Mouse (Mus musculus) adrenal gland, adult (tissue): ENCODE results near the gene Gm10392.

ENCODE experiments used
- DNase-seq, 2 experiments: peaks; one replicate each; pipeline ENCODE4 v3.0.0; 2022 to 2023; ENCODE audit warnings: low spot score in 1 of 2; ENCODE audit not compliant: inconsistent age in 2 of 2

Gm10392 gene

GRCm38 (mm10) chr11:77492911-77493332 is 26.1 kb downstream of the Gm10392 start:
- peak; percentile 96 to 97 for DNase-seq

DNA sequence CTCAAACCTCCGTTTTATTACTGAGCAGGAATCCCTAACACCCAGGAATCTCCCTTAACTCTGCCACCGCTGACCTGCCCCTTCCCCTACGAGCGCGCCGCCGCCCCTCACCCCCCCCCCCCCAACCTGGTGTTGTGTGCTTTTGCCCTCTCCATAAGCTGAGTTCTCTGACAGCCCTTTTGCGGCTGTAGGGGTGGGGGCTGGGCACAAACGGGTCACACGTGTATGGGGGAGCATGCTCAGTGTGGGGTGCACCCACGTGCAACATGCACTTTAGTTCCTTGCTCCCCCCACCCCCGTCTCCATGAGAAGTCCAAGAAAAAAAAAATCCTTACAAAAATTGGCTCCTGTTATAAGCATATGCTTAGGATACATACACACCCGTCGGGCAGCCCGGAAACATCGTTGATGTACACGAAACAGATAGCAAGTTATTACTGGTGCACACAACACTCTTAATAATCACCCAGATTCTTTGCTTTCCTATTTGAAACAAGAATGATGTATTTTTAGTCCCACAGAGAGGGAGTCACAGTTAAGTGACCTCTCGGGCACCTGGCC is 26.6 kb downstream of the Gm10392 start:
- peak in 1 of 2 experiments; percentile 49 for DNase-seq

DNA sequence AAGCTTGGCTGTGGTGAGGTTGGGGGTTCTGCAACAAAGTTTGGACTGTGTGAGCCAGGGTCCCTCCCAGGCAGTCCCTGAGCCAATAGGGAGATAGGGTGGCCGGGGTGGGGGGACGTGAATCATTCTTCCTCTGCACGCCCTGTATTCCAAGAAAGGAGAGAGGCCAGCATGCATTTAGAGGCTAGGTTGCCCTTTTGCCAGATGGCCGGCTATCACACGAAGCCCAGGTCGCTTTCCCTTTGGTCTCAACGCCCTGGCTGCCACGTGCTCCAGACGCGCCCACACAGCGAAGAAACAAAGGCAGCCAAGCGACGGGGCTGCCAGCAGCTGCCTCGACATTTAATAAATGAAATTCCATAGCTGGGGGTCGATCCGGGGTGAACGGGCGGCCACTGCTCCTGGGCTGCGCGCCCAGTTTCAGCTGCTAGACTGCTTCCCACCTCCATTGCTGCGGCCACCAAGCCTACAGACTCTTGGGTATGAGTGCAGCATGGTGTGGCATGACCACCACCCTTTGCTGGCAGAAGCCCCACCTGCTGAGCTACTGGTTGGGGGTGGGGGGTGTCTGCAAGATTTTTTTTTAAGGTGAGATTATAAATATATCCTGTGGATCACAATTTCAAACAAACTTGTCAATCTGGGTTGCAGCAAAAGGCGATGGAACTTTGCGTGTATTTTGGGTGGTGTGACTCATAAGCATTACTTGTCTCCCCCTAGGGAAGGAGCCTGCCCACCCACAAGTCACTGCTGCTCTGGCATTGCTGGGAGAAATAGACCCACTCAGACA is 27.3 kb downstream of the Gm10392 start:
- DNase-seq, result peak; percentile 75 to 91

- DNase-seq, result peak; percentile 89 to 95
Measured at GRCm38 (mm10) chr11:77491123-77491501, 27.9 kb downstream of the Gm10392 start.

DNA sequence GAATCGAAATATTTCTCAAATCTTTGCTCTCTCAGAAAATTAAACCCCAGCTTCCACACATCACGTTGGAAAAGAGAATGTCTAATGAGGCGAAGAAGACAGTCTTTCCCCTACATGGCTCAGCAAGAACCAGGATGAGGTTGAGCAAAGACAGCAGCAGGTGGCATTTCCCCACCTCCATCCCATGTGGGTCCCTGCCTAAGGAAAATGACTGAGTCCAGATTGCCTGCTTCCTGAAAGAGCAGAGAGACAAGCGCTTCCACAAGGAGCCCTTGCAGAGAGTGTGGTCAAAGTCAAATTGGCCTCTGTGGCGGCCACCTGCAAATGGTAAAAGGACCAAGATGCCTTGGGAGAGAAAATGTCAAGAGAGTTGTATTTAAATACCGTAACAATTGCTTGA is 28.5 kb downstream of the Gm10392 start:
- peak in 1 of 2 experiments; percentile 48 for DNase-seq

DNA sequence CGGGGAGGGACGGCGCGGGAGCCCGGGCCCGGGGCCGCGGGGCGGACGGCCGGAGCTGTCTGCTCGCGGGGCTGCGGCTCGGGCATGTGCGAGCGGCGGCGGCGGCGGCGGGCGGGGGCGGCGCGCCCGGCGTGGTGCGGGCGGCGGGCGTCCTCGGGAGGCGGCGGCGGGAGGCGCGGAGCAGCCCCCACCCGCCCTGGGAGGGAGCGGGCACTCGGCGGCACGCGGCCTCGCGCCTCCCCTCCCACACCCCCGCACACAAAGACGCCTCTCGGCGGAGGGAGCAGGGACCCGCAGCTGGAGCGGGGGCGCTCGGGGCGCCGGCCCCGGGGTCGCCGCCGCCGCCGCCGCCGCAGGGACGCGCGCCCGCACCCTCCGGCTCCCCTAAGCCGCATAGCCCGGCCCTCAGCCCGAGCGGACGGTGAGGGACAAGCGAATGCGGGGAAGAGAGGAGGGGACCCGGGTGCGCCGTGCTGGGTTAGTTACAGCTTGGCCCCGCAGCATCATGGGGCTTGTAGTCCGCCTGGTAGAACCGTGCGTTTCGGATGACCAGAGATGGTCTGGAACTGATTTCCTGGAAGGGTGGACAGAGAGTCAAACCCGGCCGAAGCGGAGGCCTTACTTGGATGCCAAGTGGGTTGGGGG is 29.3 kb downstream of the Gm10392 start, which contains the start of gene Ankrd13b:
TSS of gene Ankrd13b (minus strand) at position 88 of the 645 bp plus-strand sequence.
- DNase-seq, result peak; percentile 80 to 93

DNA sequence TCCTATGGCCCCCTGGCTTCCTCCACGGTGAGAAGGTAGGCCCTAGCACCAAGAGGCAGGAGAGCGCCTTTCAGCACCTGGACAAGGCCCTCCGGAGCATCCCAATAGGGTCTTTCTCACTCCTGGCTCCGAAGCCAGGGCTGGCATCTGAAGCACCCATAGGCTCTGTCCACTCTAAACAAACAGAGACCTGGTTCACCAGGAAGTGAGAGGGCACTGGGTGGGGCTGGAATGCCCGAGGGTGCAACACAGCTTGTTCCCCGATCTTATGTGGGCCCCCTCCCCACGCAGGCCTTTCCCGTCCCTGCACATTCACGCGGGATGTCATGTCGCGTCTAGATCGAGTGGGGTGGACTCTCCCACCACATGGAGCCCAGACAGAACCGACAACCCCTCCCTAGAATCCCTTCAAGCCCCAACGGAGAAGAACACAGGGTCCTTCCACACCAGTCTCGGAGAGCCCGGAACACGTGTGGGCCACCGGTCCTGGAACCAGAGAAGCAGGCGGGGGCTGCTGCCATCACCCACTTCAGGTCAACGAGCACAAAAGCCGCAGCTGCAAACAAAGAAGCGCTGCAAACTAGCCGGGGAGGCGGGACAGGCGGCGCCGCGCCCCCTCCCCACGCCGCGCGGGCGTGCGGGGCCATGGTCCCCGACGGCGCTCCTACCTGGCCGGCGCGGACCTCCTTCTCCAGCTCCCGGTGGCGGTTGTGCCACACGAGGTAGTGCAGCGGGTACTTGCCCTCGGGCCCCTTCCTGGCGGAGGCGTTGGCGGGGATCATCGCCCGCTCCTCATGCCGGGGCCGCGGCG is 30.0 kb downstream of the Gm10392 start:
- peak; percentile 45 to 74 for DNase-seq

DNA sequence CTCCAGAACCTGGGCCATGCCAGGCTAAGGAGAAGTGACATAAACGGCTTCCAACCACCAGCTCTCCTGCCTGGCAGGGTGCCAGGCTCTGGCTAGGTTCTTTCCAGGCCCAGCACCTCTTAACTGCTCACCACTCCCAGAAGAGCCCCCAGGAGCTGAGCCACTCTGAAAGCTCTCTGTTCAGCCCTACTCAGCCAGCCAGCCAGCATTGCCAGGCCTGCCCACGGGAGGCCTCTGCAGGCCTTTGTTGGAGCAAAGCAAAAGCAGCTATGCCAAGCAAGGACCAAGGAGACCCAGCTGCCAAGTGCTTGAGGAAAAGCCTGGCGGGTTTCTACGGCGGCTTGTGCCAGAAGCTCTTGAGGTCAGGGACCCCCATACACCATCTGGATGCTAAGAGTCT is 32.2 kb downstream of the Gm10392 start:
- peak in 1 of 2 experiments; percentile 54 for DNase-seq

DNA sequence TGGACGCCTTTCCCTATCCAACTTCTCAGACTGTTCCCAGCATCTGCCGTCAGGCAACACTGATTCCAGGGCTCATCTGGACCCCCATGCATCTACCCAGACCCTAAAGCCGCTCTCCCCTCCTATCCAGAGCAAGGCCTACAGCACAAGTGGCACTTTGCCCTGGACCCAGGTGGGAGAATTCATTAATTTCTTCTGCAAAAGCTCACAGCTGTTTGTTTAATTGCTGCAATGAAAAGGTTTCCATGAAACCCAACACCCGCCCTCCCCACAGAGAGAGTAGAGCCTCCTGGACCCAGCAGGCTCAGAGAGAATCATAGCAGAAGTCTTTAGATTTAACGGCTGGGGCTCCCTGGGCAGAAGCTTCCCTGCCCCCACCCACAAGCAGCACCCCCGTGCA is 33.8 kb downstream of the Gm10392 start:
- no peak for DNase-seq

DNA sequence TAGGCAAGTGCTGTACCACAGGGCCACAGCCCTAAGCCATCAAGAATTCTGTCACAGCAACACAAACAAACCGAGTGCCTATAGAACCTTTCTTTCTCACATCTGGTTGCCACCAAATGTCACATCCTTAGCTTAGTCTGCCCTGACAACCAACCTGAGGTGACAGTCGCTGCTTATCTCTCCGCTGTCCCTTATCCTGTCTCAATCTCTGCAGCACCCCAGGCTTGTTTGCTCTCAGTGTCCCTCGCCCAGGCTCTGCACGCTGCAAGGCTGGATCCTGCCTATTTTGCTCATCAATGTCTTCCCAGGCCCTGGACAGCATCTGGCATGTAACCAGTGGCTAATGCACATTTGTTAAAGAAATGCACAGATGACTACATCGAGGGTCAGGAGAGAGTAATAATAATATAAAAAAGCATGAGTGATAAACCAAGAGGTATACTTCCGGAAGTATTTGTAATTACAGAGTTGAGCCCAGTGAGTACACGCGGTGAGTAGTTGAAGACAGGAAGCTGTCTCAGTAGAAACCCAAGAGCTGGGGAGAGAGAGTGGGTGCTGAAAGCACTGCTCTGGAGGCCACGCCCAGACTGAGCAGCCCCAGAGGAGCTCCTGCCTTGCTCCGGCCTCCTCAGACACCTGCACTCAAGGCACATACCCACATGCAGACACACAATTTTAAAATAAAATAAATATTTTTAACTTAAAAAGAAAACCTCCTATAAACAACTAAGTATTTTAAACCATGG is 35.3 kb downstream of the Gm10392 start:
- peak in 1 of 2 experiments; percentile 24 for DNase-seq

DNA sequence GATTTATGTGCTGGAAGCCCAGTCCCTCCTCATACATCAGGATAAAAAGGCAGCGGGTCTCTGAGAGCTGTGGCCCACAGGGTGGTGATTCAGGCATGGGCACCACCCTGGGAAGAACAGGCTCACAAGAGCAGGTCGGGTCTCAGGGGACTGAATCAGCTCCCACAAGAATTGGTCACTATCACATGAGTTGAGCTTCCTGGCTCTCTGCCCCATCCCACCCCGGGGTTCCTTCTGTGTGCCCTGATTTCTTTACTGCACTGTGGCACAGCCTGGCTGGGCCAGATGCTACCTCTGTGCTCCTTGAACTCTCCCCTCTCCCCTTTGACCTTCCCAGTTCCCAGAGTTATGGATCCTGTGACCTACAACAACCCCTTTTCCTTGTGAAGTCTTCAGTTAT is 36.0 kb downstream of the Gm10392 start:
- peak in 1 of 2 experiments; percentile 18 for DNase-seq

DNA sequence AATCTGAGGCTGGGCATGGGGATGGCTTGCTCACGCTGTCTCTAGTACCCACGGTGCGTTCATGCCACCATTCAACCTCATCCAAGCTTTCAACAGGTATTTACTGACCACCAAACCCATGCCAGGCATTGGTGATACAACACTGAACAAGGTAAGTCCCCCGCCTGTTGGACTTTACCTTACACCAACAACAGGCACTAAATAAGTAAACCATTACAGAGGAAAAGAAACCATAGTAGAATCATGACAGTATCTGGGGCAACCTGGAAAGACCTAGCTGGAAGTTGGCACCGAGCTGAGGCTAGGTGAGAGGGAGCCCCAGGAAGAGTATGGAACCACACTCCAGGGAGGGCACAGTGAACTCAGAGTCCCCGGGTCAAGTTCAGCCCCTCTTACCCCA is 42.1 kb downstream of the Gm10392 start:
- no peak for DNase-seq

- no peak for DNase-seq
Measured at GRCm38 (mm10) chr11:77476216-77476615, 42.8 kb downstream of the Gm10392 start.

GRCm38 (mm10) chr11:77472775-77473174 is 46.2 kb downstream of the Gm10392 start:
- DNase-seq, result no peak

DNA sequence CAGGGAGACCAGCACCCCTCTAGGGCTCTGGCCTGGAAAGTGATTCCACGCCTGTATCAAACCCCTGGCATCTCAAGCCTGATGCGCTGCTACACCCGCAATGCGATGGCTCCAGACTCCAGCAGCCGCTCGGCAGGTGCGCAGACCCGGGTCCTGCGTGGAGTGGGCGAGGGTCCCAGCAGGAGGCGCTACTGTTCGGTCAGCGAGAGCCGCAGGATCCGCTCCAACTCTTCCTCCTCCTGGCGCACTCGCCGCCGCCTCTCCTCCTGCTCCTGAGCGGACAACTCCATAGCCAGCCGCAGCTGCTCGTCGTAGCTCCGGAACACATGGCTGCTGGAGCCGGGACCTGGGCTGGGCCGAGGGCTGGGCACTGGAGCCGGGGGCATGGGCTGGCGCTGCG is 47.6 kb downstream of the Gm10392 start:
- DNase-seq, result no peak

- no peak for DNase-seq
Measured at GRCm38 (mm10) chr11:77468397-77468796, 50.6 kb downstream of the Gm10392 start.

DNA sequence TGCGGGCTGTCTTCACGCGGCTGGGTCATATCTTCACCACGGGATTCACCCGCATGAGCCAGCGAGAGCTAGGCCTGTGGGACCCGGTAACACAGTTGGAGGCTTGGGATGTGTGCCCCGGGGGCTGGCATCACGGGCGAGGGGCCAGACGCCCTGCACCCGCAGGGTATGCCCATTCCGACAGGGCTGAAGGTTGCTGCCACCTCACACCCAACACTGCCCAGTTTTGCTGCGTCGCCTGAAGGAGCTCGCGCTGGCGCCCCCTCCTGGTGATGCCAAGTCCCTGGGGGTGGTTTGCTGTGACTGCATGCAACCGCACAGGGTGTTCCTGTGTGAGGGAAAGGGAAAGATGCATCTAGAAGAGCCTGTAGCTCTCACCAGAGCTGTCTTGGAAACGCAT is 51.2 kb downstream of the Gm10392 start:
- peak; percentile 84 to 92 for DNase-seq

DNA sequence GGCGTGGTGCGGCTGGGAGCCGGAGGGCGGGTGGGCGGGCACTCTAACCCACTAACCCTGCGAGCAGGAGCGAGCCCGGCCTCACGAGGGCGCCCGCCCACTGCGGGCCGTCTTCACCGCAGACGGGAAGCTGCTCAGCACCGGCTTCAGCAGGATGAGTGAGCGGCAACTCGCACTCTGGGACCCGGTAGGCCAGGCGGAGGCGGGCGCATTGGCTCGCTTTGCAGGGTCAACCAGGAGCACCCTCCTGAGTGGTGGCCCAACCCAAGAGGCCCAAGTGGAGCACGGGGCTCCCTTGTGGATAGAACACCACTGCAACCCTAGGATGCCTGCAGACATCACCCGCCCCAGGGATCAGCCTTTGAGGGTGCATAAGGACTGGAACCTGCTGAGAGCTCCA is 51.8 kb downstream of the Gm10392 start:
- DNase-seq, result peak; percentile 74 to 89
